Mouse (Mus musculus) kidney, adult 9 months (tissue): ENCODE measurements around the gene Syngr1.
A peak's percentile ranks its signal among the peaks of the same experiment; 100 is the strongest.
"Not testable (repeated sequence)": the region's sequence is repeated elsewhere in the genome, so short reads cannot be mapped to it uniquely, and the experiment has no call there.

ENCODE experiments used
- DNase-seq: peaks from one replicate; pipeline ENCODE4 v3.0.0; 2022

Gene Syngr1

GRCm38 (mm10) chr15:80121721-80122325, 30.7 kb downstream of the Syngr1 start:
- DNase-seq = no peak

- not testable (repeated sequence) for DNase-seq
Observed at GRCm38 (mm10) chr15:80122431-80122830, 31.3 kb downstream of the Syngr1 start.

GRCm38 (mm10) chr15:80124651-80125050, 33.5 kb downstream of the Syngr1 start:
- peak; percentile 88 for DNase-seq

GRCm38 (mm10) chr15:80127191-80127590, 36.1 kb downstream of the Syngr1 start:
- DNase-seq = no peak

- DNase-seq = no peak
Observed at GRCm38 (mm10) chr15:80129982-80130381, 38.8 kb downstream of the Syngr1 start.

- DNase-seq = no peak
Observed at GRCm38 (mm10) chr15:80130689-80131088, 39.6 kb downstream of the Syngr1 start.

GRCm38 (mm10) chr15:80131421-80131820, 40.3 kb downstream of the Syngr1 start:
- no peak for DNase-seq

- no peak for DNase-seq
Observed at GRCm38 (mm10) chr15:80132452-80132851, 41.3 kb downstream of the Syngr1 start.

- DNase-seq = peak; percentile 94
Observed at GRCm38 (mm10) chr15:80132993-80133586, 42.0 kb downstream of the Syngr1 start, which contains the start of gene Tab1. TSS of gene Tab1 (plus strand) at chr15:80133127.

GRCm38 (mm10) chr15:80133682-80134449, 42.7 kb downstream of the Syngr1 start:
- DNase-seq = peak; percentile 48

GRCm38 (mm10) chr15:80134450-80134847, 43.3 kb downstream of the Syngr1 start:
- DNase-seq = peak; percentile 50

GRCm38 (mm10) chr15:80135499-80135898, 44.4 kb downstream of the Syngr1 start:
- peak; percentile 68 for DNase-seq

- DNase-seq = no peak
Observed at GRCm38 (mm10) chr15:80136645-80137044, 45.5 kb downstream of the Syngr1 start.

- DNase-seq = no peak
Observed at GRCm38 (mm10) chr15:80137945-80138791, 47.0 kb downstream of the Syngr1 start.

- no peak for DNase-seq
Observed at GRCm38 (mm10) chr15:80140302-80140701, 49.2 kb downstream of the Syngr1 start.

- DNase-seq = no peak
Observed at GRCm38 (mm10) chr15:80140878-80141277, 49.7 kb downstream of the Syngr1 start.

- DNase-seq = no peak
Observed at GRCm38 (mm10) chr15:80142130-80142529, 51.0 kb downstream of the Syngr1 start.

- DNase-seq = no peak
Observed at GRCm38 (mm10) chr15:80143760-80144159, 52.6 kb downstream of the Syngr1 start.

GRCm38 (mm10) chr15:80145397-80145796, 54.3 kb downstream of the Syngr1 start:
- no peak for DNase-seq

GRCm38 (mm10) chr15:80146153-80146552, 55.0 kb downstream of the Syngr1 start:
- DNase-seq = no peak

GRCm38 (mm10) chr15:80147090-80147489, 56.0 kb downstream of the Syngr1 start:
- DNase-seq = no peak

GRCm38 (mm10) chr15:80147511-80147910, 56.4 kb downstream of the Syngr1 start:
- no peak for DNase-seq

GRCm38 (mm10) chr15:80148565-80148964, 57.4 kb downstream of the Syngr1 start:
- no peak for DNase-seq
